Mouse (Mus musculus) G1E (cell line): ENCODE measurements at regions not wholly inside any gene's neighbourhood (a gene's known extent, or its start where the extent isn't known, plus 50 kb on each side); places are given as distances from the start of the nearest gene placed in this dataset.

ENCODE experiments used
- ATAC-seq: 2 replicates; pipeline ENCODE4 v1.8.0; 2016; ENCODE audit warnings: mild to moderate bottlenecking; ENCODE audit not compliant: insufficient number of reproducible peaks, poor library complexity, low FRiP score, severe bottlenecking; ENCODE audit errors: extremely low read depth
- DNase-seq: peaks from one replicate; pipeline ENCODE4 v3.0.0; 2012; ENCODE audit warnings: low spot score
- H3K27me3 ChIP-seq: 2 replicates; pipeline ENCODE4 v1.6.1; 2012; ENCODE audit warnings: mild to moderate bottlenecking, low read length, inconsistent platforms; ENCODE audit not compliant: insufficient read depth
- H3K36me3 ChIP-seq: replicated peaks from 2 replicates; pipeline ENCODE3; 2012; ENCODE audit warnings: mild to moderate bottlenecking, inconsistent platforms
- H3K4me1 ChIP-seq: 2 replicates; pipeline ENCODE4 v1.6.1; 2012; ENCODE audit warnings: low read depth, low read length, inconsistent platforms, mixed read lengths; ENCODE audit not compliant: insufficient read depth
- H3K4me3 ChIP-seq: 2 replicates; pipeline ENCODE4 v1.5.1; 2012; ENCODE audit warnings: low read depth, mild to moderate bottlenecking, inconsistent platforms, low read length, moderate library complexity, mixed read lengths
- H3K9me3 ChIP-seq: replicated peaks from 2 replicates; pipeline ENCODE4 v1.6.1; 2012; ENCODE audit warnings: inconsistent platforms
- CTCF ChIP-seq: IDR thresholded peaks from 2 replicates; pipeline ENCODE4 v1.5.1; 2012; ENCODE audit warnings: low read depth, low read length, inconsistent platforms, mixed read lengths
- GATA1 ChIP-seq: IDR thresholded peaks from 2 replicates; pipeline ENCODE4 v1.6.1; 2012; ENCODE audit warnings: borderline replicate concordance, low read length, inconsistent platforms, mixed read lengths
- GATA2 ChIP-seq: IDR thresholded peaks from 2 replicates; pipeline ENCODE4 v1.6.1; 2012; ENCODE audit warnings: low read depth, low read length, inconsistent platforms, borderline replicate concordance
- POLR2AphosphoS5 ChIP-seq: IDR thresholded peaks from 2 replicates; pipeline ENCODE4 v1.6.1; 2012; ENCODE audit warnings: low read depth, low read length, inconsistent platforms; ENCODE audit not compliant: insufficient replicate concordance
- TAL1 ChIP-seq: conservative IDR thresholded peaks from 2 replicates; pipeline ENCODE4 v1.6.1; 2012; ENCODE audit warnings: low read depth, low read length, inconsistent platforms, mixed read lengths

- Histone ChIP-seq H3K4me1 (peaks cover 18% of the 10 kb centered on the region), H3K36me3 (no peaks in the 10 kb centered on the region), H3K9me3 (no peaks in the 10 kb centered on the region), H3K27me3 (peaks cover 26% of the 10 kb centered on the region), H3K4me3 (peak overlapping the region; percentile 56; the same call in 1 of the 2 replicates)
- TF ChIP-seq TAL1 (no peak), GATA2 (no peak), GATA1 (no peak), POLR2AphosphoS5 (no peak), CTCF (no peak)
- ATAC-seq (peak; percentile 38; the same call in 1 of the 2 replicates), DNase-seq (peak; percentile 49)
Observed at GRCm38 (mm10) chr17:4907181-4907752, 86.9 kb upstream of the Arid1b start.

GRCm38 (mm10) chr17:4907841-4908571 is 86.1 kb upstream of the Arid1b start:
- no peak for TF ChIP-seq GATA1
- no peak for TF ChIP-seq POLR2AphosphoS5
- no peak for TF ChIP-seq TAL1
- no peak for TF ChIP-seq CTCF
- no peak for TF ChIP-seq GATA2
- H3K9me3 ChIP-seq, result no peaks in the 10 kb centered on the region
- DNase-seq, result peak; percentile 85

DNA sequence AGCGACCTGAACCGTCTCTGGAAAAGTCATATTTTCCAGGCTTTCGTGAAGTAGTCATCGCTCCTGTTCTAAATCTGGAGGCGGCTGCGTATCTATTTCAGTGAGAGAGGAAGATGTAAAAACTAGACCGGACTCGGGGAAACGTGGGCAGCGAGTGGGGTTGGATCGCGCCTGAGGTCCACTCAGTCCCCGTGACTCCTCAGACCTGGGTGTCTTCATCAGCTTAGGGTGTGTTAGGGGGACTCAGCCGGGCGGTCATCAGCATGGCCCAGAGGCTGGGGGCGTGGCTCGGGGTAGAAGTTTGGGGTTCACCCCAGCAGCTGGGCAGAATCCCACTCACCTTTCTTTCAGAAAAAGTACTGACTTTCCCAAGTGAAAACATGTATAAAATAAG is 85.6 kb upstream of the Arid1b start:
- DNase-seq (no peak), ATAC-seq (no peak)
- H3K4me3 ChIP-seq, result peak overlapping the region; percentile 73

More at GRCm38 (mm10) chr17:4907841-4908571, 86.1 kb upstream of the Arid1b start:
- Histone ChIP-seq H3K4me1 (peaks cover 18% of the 10 kb centered on the region), H3K4me3 (peak overlapping the region; percentile 73), H3K27me3 (peaks cover 30% of the 10 kb centered on the region), H3K36me3 (no peaks in the 10 kb centered on the region)
- ATAC-seq, result peak; percentile 43

DNA sequence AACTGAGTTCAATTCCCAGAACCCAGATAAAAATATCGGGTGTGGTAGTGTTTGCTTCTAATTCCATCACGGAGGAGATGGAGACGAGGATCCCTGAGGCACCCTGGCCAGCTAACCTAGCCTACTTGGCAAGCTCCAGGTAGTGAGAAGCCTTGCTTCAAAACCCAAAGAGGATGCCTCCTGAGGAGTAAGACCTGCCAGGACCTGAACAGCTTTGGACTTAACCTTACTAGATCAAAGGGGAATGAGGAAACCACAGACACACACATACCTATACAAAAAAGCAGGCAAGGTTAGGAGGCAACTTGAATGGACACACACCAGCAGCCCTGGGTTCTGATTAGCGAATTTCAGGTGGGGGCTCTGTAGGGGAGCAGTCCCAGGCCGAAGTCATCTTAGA is 84.0 kb upstream of the Arid1b start:
- H3K4me3 ChIP-seq, result no peak overlapping the region
- DNase-seq (no peak), ATAC-seq (no peak)
- H3K27me3 ChIP-seq, result peaks cover 44% of the 10 kb centered on the region
- H3K4me1 ChIP-seq, result peaks cover 18% of the 10 kb centered on the region
- TF ChIP-seq GATA2 (no peak), POLR2AphosphoS5 (no peak), GATA1 (no peak), TAL1 (no peak), CTCF (no peak)
- no peaks in the 10 kb centered on the region for H3K36me3 ChIP-seq
- no peaks in the 10 kb centered on the region for H3K9me3 ChIP-seq

More for the DNA sequence above, 85.6 kb upstream of the Arid1b start:
- no peaks in the 10 kb centered on the region for H3K9me3 ChIP-seq
- no peak for TF ChIP-seq POLR2AphosphoS5
- H3K36me3 ChIP-seq, result no peaks in the 10 kb centered on the region
- H3K27me3 ChIP-seq, result peaks cover 34% of the 10 kb centered on the region
- peaks cover 18% of the 10 kb centered on the region for H3K4me1 ChIP-seq

DNA sequence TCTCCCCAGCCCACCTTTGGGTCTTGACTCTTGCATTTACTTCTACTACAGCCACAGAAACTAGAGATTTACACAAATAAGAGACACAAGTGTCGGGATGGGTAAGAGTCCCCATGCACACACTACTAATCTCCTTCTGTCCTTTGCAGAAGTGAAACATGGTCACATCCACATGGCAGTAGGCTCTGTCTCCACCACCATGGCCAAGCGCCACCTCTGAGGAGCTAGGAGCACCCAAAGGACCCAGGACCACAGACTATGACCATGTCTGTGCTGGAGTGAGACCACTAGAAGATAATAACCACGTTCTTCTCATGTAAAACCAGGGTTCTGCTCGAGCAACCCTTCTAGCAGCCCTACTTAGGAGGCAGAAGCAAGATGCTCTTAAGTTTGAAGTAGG is 81.1 kb upstream of the Arid1b start:
- no peaks in the 10 kb centered on the region for H3K36me3 ChIP-seq
- H3K9me3 ChIP-seq, result no peaks in the 10 kb centered on the region
- peaks cover 48% of the 10 kb centered on the region for H3K27me3 ChIP-seq
- H3K4me1 ChIP-seq, result peaks cover 10% of the 10 kb centered on the region
- TF ChIP-seq TAL1 (no peak), CTCF (no peak), POLR2AphosphoS5 (no peak), GATA1 (no peak), GATA2 (no peak)
- DNase-seq (no peak), ATAC-seq (no peak)
- no peak overlapping the region for H3K4me3 ChIP-seq

- no peaks in the 10 kb centered on the region for H3K9me3 ChIP-seq
- no peaks in the 10 kb centered on the region for H3K4me1 ChIP-seq
- DNase-seq, result no peak
- H3K27me3 ChIP-seq, result peaks cover 35% of the 10 kb centered on the region
- TF ChIP-seq GATA1, result no peak
- ATAC-seq, result no peak
- no peaks in the 10 kb centered on the region for H3K36me3 ChIP-seq
- H3K4me3 ChIP-seq, result no peak overlapping the region
Observed at GRCm38 (mm10) chr17:4919866-4920495, 74.2 kb upstream of the Arid1b start.
